Mouse (Mus musculus) CH12.LX (cell line): ENCODE measurements around the gene Akap2. TPM values are rescaled to one million over a fixed set of nuclear protein-coding genes. Genes with fewer than 3 reads are reported as not detected.

Experiments used
- DNase-seq: peaks from one replicate; pipeline ENCODE4 v3.0.0-alpha.2; 2013; ENCODE audit errors: extremely low read depth
- H3K27ac ChIP-seq: 2 replicates; pipeline ENCODE4 v1.5.1; 2012; ENCODE audit warnings: low read depth, mild to moderate bottlenecking, control low read depth, moderate library complexity; ENCODE audit not compliant: insufficient read depth
- H3K27me3 ChIP-seq: replicated peaks from 2 replicates; pipeline ENCODE3; 2012; ENCODE audit warnings: inconsistent platforms
- H3K36me3 ChIP-seq, 2 experiments: replicated peaks in 1 of 2; 2 replicates each; pipeline versions ENCODE3 to v1.6.1; 2012; ENCODE audit warnings: inconsistent platforms in 1 of 2, low read length in 1 of 2, mild to moderate bottlenecking in 1 of 2, mixed read lengths in 1 of 2, moderate library complexity in 1 of 2; ENCODE audit not compliant: control insufficient read depth in 1 of 2, insufficient read depth in 1 of 2
- H3K4me1 ChIP-seq, 2 experiments: 2 replicates each; pipeline ENCODE4 v1.6.1; 2012; ENCODE audit warnings: inconsistent platforms in 1 of 2, moderate library complexity in 1 of 2; ENCODE audit not compliant: insufficient read depth in 2 of 2, control insufficient read depth in 1 of 2
- H3K4me2 ChIP-seq: 2 replicates; pipeline ENCODE4 v1.6.1; 2012; ENCODE audit warnings: low read depth, mild to moderate bottlenecking, control low read depth; ENCODE audit not compliant: poor library complexity, insufficient read depth, severe bottlenecking
- H3K4me3 ChIP-seq, 3 experiments: fragments of 150-350 bp in 1 of 3; sonication (generic) in 1 of 3; replicated peaks in 1 of 3; 2 replicates each; pipeline versions ENCODE3 to v1.5.1; 2011 to 2012; ENCODE audit warnings: low read depth in 2 of 3, low read length in 2 of 3, mild to moderate bottlenecking in 2 of 3, moderate library complexity in 2 of 3, control low read depth in 1 of 3, improper control_type of control experiment in 1 of 3, inconsistent platforms in 1 of 3, mixed read lengths in 1 of 3; ENCODE audit not compliant: poor library complexity in 1 of 3
- H3K79me2 ChIP-seq: replicated peaks from 2 replicates; pipeline ENCODE4 v1.6.1; 2012; ENCODE audit warnings: mild to moderate bottlenecking, moderate library complexity; ENCODE audit not compliant: control insufficient read depth, poor library complexity, insufficient read depth, severe bottlenecking; ENCODE audit errors: extremely low read depth
- H3K9ac ChIP-seq: 2 replicates; pipeline ENCODE4 v1.6.1; 2012; ENCODE audit warnings: low read depth, mild to moderate bottlenecking, control low read depth, moderate library complexity; ENCODE audit not compliant: insufficient read depth
- H3K9me3 ChIP-seq: replicated peaks from 2 replicates; pipeline ENCODE3; 2012; ENCODE audit warnings: low read length, inconsistent platforms, mixed read lengths
- CHD2 ChIP-seq: IDR thresholded peaks from 2 replicates; pipeline ENCODE4 v1.6.1; 2011; ENCODE audit warnings: low read length, improper control_type of control experiment
- CTCF ChIP-seq, 2 experiments: IDR thresholded peaks in 1 of 2; conservative IDR thresholded peaks in 1 of 2; 2 replicates each; pipeline ENCODE4 v1.5.1; 2011 to 2012; ENCODE audit warnings: low read depth in 2 of 2, low read length in 2 of 2, improper control_type of control experiment in 1 of 2, inconsistent platforms in 1 of 2, mild to moderate bottlenecking in 1 of 2, moderate library complexity in 1 of 2
- ELF1 ChIP-seq: IDR thresholded peaks from 2 replicates; pipeline ENCODE4 v1.6.1; 2014; ENCODE audit warnings: low read depth, mild to moderate bottlenecking, inconsistent platforms, low read length, improper control_type of control experiment
- EP300 ChIP-seq: IDR thresholded peaks from 2 replicates; pipeline ENCODE4 v1.6.1; 2011; ENCODE audit warnings: low read length, improper control_type of control experiment
- ETS1 ChIP-seq: conservative IDR thresholded peaks from 2 replicates; pipeline ENCODE4 v1.6.1; 2012; ENCODE audit warnings: low read depth, mild to moderate bottlenecking, inconsistent platforms, low read length, improper control_type of control experiment, moderate library complexity
- JUN ChIP-seq: IDR thresholded peaks from 2 replicates; pipeline ENCODE4 v1.6.1; 2011; ENCODE audit warnings: low read depth, mild to moderate bottlenecking, low read length, improper control_type of control experiment, moderate library complexity; ENCODE audit not compliant: insufficient read depth
- MAFK ChIP-seq: IDR thresholded peaks from 2 replicates; pipeline ENCODE4 v1.6.1; 2011; ENCODE audit warnings: low read length, improper control_type of control experiment; ENCODE audit not compliant: insufficient replicate concordance
- MAX ChIP-seq: IDR thresholded peaks from 2 replicates; pipeline ENCODE4 v1.6.1; 2011; ENCODE audit warnings: low read length, improper control_type of control experiment
- MEF2A ChIP-seq: IDR thresholded peaks from 2 replicates; pipeline ENCODE4 v1.6.1; 2014; ENCODE audit warnings: low read depth, mild to moderate bottlenecking, inconsistent platforms, low read length, improper control_type of control experiment, borderline replicate concordance
- MYC ChIP-seq: IDR thresholded peaks from 2 replicates; pipeline ENCODE4 v1.6.1; 2011; ENCODE audit warnings: low read depth, mild to moderate bottlenecking, improper control_type of control experiment, low read length
- NELFE ChIP-seq: IDR thresholded peaks from 2 replicates; pipeline ENCODE4 v1.6.1; 2011; ENCODE audit warnings: low read depth, low read length, improper control_type of control experiment
- RAD21 ChIP-seq: IDR thresholded peaks from 2 replicates; pipeline ENCODE4 v1.6.1; 2011; ENCODE audit warnings: low read depth, mild to moderate bottlenecking, low read length, improper control_type of control experiment, moderate library complexity
- TBP ChIP-seq: conservative IDR thresholded peaks from 2 replicates; pipeline ENCODE4 v1.6.1; 2011; ENCODE audit warnings: low read depth, low read length, improper control_type of control experiment
- TCF12 ChIP-seq: IDR thresholded peaks from 2 replicates; pipeline ENCODE4 v1.6.1; 2014; ENCODE audit warnings: low read depth, mild to moderate bottlenecking, inconsistent platforms, low read length, improper control_type of control experiment
- ZKSCAN1 ChIP-seq: IDR thresholded peaks from 2 replicates; pipeline ENCODE4 v1.6.1; 2012; ENCODE audit warnings: low read depth, inconsistent platforms, low read length, improper control_type of control experiment, borderline replicate concordance
- ZMIZ1 ChIP-seq: IDR thresholded peaks from 2 replicates; pipeline ENCODE4 v1.6.1; 2012; ENCODE audit warnings: low read depth, mild to moderate bottlenecking, inconsistent platforms, low read length, improper control_type of control experiment
- dilution Hi-C: fragments of 300-500 bp; cut with MboI; formaldehyde crosslinking; loops from 2 replicates; pipeline ENCODE4 v1.14.3; 2020; ENCODE audit warnings: low sequenced_read_pairs; ENCODE audit not compliant: extremely low pct_unique_long_range_greater_than_20kb, extremely low pct_ligation_motif_present
- in situ Hi-C: fragments of 300-500 bp; cut with MboI; formaldehyde crosslinking; loops from 3 replicates; pipeline ENCODE4 v1.14.3; 2019; ENCODE audit warnings: low sequenced_read_pairs, low pct_ligation_motif_present, low pct_unique_long_range_greater_than_20kb, mixed read lengths
- polyA plus RNA-seq: library from polyadenylated mRNA; unstranded; fragments of >175 nt; gene quantifications from 2 replicates; pipeline ENCODE4 v1.2.1, GENCODE M21; 2012; ENCODE audit warnings: low read depth; ENCODE audit not compliant: insufficient read length
- total RNA-seq, 2 experiments: library from RNA; depleted of rRNA; stranded (reverse); fragments of 300-350 nt in 1 of 2; fragments of >200 nt in 1 of 2; gene quantifications; 2 replicates each; pipeline ENCODE4 v1.2.3; 2012 to 2014

The Akap2 gene
- total and polyA plus RNA-seq, 3 experiments = 0.25 TPM; not detected in 2

- H3K4me1 ChIP-seq = peaks cover 8 to 35% of the 10 kb centered on the region in 2 experiments
- in situ Hi-C loops = loop anchor here (5.0 kb wide), 1 partner anchor 42 kb away; no protein-coding TSS in a partner anchor
- H3K9me3 ChIP-seq = no peaks in the 10 kb centered on the region
- H3K79me2 ChIP-seq = no peaks in the 10 kb centered on the region
- H3K9ac ChIP-seq = no peak overlapping the region
- dilution Hi-C loops = no loop called here
- H3K36me3 ChIP-seq = no peaks in the 10 kb centered on the region
- no peaks in the 10 kb centered on the region for H3K27me3 ChIP-seq
- H3K4me2 ChIP-seq = no peak overlapping the region
- no peak overlapping the region for H3K4me3 ChIP-seq
- DNase-seq = no peak
- TF ChIP-seq CTCF (conservative IDR thresholded peaks at IDR 0.05 in 1 of 2, IDR thresholded peaks at IDR 0.05 in 1 of 2; ENCODE audit: low read depth in 2 of 2, low read length in 2 of 2) = peak; percentile 29 to 44
- no peak for TF ChIP-seq ZMIZ1
- no peak overlapping the region for H3K27ac ChIP-seq
Measured at GRCm38 (mm10) chr4:57719370-57719769, 1.9 kb downstream of the Akap2 start.

- Histone ChIP-seq H3K79me2 (no peaks in the 10 kb centered on the region), H3K9ac (no peak overlapping the region), H3K4me2 (no peak overlapping the region), H3K4me3 (no peak overlapping the region), H3K36me3 (no peaks in the 10 kb centered on the region), H3K4me1 (peaks cover 13 to 50% of the 10 kb centered on the region in 2 experiments), H3K9me3 (no peaks in the 10 kb centered on the region), H3K27ac (peak overlapping the region; percentile 37; the same call in 1 of the 2 replicates), H3K27me3 (no peaks in the 10 kb centered on the region)
- dilution Hi-C loops (no loop called here), in situ Hi-C loops (no loop called here)
- TF ChIP-seq MEF2A = no peak
- TF ChIP-seq CHD2 = no peak
- TF ChIP-seq ETS1 = peak; percentile 30; the same call in 1 of the 2 replicates
- no peak; the same call in 1 of the 2 replicates for TF ChIP-seq RAD21
- TF ChIP-seq MAX = no peak
- no peak for TF ChIP-seq NELFE
- TF ChIP-seq ZKSCAN1 = no peak
- no peak for TF ChIP-seq JUN
- TF ChIP-seq TCF12 = 0 out of 2 replicates have a peak, but pooled peaks have one; percentile 12
- TF ChIP-seq MAFK = no peak
- TF ChIP-seq ELF1 = no peak
- 0 out of 2 replicates have a peak, but pooled peaks have one; percentile 23 for TF ChIP-seq TBP
- TF ChIP-seq EP300 = peak; percentile 47; the same call in 1 of the 2 replicates
- TF ChIP-seq MYC = peak; percentile 38; the same call in 1 of the 2 replicates
- DNase-seq = peak; percentile 69
Measured at GRCm38 (mm10) chr4:57720869-57721361, 3.5 kb downstream of the Akap2 start.
